Mouse (Mus musculus): ENCODE data around the gene Bpi.

Bpi gene

GRCm38 (mm10) chr2:158242170-158242896 lies 15.6 kb upstream of the Bpi start:
- no peak for DNase-seq (ENCODE audit: low spot score)

DNA sequence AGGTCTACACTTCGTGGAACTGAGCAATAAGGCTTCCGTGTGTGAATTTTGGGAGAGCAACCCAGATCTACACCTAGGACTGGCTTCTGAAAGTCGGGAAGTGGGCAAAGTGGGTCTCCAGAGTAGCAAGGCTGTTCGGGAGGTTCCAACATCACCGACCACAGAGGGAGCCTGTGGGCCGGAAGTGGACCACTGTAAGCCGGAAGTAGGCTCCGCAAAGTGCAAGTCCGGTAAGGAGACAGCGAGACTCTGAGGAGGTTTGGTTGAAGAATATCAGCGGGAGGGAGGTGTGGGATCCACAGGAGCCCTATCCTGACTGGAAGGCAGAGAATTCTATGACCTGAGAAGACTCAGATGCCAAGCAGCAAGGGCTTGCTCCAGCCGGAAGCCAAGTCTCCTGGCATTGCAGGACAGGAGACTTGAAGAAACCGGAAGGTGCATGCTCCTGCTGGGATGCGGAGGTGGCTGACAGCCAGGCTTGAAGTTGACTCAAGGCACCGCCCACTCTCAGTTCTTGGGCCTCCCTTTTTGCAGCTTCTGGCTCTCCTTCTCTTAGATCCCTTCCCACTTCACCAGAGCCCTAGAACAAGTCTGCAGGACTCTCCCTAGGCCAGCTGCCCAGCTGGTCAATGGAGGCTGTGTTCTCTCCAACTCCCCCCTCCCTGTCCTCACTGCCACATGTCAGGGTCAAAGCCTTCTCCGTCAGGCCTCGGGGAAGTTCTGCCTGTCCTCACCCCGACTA lies 14.6 kb upstream of the Bpi start:
- no peak for DNase-seq (ENCODE audit: low spot score)

GRCm38 (mm10) chr2:158245072-158245817 lies 12.6 kb upstream of the Bpi start:
- no peak for DNase-seq (ENCODE audit: low spot score)

DNA sequence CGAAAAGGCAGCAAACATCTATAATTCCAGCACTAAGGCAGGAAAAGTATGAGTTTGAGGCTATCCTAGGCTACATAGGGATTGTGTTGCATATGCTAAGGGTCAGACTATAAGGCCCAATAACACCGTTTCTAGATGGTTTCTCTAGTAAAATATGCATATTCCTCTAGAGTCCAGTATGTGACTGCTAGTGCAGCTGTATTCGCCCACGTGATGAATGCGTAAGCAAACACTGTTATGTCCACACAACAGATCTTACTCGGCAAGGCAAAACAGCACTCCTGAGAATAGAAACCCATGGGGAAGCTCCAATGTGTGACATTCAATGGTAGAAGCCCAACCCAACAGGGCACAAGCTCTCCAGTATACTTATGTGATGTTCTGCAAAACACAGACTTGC lies 10.0 kb upstream of the Bpi start:
- no peak for DNase-seq (ENCODE audit: low spot score)

GRCm38 (mm10) chr2:158248318-158248717 lies 9.6 kb upstream of the Bpi start:
- DNase-seq (ENCODE audit: low spot score): no peak

DNA sequence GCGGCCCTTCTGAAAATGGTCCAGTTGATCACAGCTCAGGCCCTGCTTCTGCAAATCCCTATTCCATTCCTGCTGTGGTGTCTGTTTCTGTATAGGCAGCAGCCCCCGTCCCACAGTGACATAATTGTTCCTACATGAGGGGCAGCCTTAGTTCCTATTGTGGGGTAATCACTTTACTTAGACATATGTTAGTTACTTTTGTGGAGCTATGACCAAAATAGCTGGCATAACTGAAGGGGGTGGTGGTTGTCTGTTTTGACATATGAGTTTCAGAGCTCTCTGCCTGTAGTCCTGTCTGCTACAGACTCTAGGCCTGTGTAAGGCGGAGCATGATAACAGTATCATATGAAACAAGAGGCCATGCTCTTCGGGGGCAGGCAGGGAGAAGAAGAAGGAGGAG lies 7.3 kb upstream of the Bpi start:
- no peak for DNase-seq (ENCODE audit: low spot score)

DNA sequence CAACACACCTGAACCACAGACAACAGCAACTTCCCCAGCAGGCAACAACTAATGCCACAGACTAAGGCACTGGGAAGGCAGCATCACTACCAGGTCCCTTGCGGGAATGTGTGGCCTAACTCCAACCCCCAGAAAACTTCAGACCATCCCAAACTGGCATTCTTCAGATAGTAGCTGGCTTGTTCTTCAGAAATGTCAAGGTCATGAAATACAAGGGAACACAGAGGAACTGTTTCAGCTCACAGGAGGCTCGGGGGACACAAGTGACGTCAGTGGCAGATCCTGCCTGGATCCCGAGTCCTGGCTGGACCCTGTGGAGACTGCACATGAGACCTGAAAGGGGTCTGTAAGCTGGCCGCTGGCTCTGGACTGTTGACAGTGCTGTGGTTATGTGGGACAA lies 4.1 kb upstream of the Bpi start:
- no peak for DNase-seq (ENCODE audit: low spot score)

DNA sequence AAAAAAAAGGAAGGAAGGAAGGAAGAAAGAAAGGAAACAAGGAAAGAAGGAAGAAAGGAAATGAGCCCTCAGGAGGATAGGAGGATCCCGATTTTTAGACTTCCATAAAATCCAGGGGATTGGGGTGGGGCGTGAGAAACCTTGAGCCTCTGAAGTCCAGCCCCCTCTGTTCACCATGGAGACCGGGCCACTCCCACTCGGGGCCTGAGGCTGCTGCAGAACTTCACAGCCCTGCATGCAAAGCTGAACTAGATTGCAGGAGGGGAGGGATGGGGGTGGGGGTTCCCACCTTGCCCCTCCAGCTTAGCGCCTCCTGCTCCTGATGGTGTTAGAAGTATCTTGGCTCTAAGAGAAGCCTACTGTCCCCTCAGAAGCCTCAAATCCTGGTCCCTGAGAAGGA lies 1.0 kb upstream of the Bpi start:
- peak; percentile 20 for DNase-seq (ENCODE audit: low spot score)

- peak; percentile 59 for DNase-seq (ENCODE audit: low spot score)
Observed at GRCm38 (mm10) chr2:158258781-158259180, 887 bp downstream of the Bpi start.

DNA sequence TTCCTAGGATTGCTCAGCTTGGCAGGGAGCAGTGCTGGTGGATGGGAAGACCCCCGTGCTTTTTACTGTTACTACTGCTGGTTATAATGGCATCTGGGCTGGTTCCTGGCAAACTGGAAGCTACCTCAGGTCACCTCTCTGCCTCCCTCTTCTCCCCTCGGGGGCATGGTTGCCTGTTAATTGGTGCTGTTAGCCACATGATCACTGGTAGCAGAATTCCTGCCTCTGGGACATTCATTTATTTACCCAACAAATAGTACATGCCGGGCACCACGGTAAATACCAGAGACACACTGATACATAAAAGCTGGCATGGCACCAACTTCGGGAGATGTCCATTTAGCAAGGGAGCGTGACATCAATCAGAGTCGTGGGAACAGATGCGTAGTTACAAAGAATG lies 1.6 kb downstream of the Bpi start:
- no peak for DNase-seq (ENCODE audit: low spot score)

DNA sequence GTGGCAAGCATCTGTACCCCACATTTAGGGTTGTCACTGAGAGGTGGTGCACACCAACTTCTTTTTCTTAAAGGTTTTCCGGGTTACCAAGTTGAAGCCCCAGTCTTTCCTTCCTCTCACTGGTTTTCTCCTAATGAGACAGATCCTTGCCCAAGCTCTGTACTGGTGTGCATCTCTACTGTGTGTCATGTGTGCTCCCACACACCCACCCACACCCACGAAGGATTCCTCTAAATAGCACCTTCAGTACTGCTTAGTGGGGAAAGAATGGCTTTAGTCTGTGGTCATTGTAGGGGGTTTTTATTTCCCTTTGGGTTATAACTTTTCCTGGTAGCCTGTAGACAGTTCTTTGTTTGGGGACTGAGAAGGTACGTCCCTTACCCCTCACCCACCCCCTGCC lies 7.0 kb downstream of the Bpi start:
- no peak for DNase-seq (ENCODE audit: low spot score)

GRCm38 (mm10) chr2:158270017-158270416 lies 12.1 kb downstream of the Bpi start:
- no peak for DNase-seq (ENCODE audit: low spot score)

DNA sequence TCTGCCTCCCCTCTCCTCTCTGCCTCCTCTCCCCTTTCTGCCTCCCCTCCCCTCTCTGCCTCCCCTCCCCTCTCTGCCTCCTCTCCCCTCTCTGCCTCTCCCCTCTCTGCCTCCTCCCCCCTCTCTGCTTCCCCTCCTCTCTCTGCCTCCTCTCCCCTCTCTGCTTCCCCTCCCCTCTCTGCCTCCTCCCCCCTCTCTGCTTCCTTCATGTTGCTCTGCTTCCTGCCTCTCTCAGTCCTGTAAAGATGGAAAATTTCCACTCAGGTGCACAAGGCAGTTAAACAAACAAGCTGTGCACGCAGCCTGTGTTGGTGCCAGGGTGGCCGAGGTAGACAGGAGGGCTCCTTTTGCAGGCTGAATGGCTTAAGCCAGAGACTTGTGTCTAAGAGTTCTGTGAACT lies 15.8 kb downstream of the Bpi start:
- no peak for DNase-seq (ENCODE audit: low spot score)

GRCm38 (mm10) chr2:158275349-158275748 lies 17.5 kb downstream of the Bpi start:
- no peak for DNase-seq (ENCODE audit: low spot score)

- no peak for DNase-seq (ENCODE audit: low spot score)
Observed at GRCm38 (mm10) chr2:158275811-158276210, 17.9 kb downstream of the Bpi start.

DNA sequence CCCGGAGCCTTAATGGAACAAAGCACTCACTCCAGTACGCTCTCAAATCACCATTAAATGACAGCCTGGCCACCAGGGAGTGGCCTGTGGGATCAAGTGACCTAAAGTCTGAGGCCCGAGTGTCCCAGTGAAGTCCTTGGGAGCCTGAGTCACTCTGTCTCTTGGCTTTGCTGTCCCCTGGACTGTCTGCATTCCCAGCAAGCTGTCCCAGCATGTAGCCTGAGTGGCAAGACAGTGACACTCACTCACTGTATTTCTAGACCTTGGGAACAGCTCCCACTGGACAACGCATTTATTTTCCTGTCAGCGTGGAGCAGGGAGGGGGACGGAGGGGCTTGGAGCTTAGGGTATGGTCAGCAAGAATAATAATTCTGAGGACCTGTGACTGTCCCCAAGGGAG lies 18.6 kb downstream of the Bpi start:
- DNase-seq (ENCODE audit: low spot score): no peak

DNA sequence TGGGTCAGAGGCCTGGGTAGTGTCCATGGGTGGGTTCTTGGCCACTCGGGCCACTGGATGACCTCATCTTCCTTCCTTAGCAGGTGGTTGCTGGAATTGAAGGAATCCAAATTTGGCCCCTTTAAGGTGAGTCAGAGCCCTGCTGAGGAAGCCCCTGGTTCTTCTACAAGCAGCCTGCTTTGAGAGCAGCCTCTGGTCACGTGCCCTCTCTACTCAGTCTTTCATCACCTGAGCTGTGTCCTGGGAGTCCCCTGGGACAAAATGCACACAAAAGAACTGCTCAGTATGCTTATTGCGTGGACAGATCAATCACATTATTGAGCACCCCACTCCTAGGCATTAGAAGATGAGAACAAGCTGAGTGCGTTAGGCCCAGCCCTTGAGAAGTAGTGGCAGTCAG lies 19.0 kb downstream of the Bpi start:
- DNase-seq (ENCODE audit: low spot score): no peak

GRCm38 (mm10) chr2:158279656-158280055 lies 21.8 kb downstream of the Bpi start:
- no peak for DNase-seq (ENCODE audit: low spot score)

- no peak for DNase-seq (ENCODE audit: low spot score)
Observed at GRCm38 (mm10) chr2:158281497-158282205, 23.8 kb downstream of the Bpi start.

DNA sequence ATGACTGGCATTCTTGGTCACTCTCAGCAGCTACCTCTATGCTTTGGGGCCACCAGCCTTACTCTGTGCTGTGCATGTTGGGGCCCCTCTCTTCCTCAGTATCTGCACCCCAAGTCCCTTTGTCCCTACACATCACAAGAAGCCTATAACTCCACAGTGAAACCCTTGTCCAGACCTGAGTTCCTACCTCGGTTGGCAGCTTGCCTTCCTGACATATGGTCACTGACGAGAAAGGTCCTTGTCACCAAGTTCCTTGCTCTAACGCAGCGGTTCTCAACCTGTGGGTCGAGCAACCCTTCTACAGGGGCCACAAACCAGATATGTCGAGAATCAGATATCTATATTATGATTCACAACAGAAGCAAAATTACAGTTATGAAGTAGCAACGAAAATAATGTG lies 25.2 kb downstream of the Bpi start:
- no peak for DNase-seq (ENCODE audit: low spot score)

DNA sequence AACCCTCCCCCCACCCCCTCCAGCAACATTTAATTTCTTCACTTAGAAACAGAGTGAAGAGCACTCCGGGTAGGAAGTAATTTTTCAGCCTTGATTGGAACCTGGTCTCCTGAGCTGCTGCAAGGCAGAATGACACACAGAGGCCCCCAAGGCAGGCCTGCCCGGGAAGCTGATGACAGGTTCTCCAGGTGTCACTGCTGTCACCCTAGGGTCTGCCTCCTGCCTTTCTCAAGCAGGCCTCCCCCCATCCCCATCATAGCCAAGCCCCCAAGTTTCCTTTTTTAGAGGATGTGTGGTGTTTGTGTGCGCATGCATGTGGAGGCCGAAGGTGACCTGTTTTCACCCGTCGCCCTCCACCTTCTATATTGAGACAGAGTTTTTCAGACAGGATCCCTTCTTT lies 25.9 kb downstream of the Bpi start:
- DNase-seq (ENCODE audit: low spot score): no peak

- DNase-seq (ENCODE audit: low spot score): peak; percentile 61
Observed at GRCm38 (mm10) chr2:158284571-158284970, 26.7 kb downstream of the Bpi start.
